Mouse (Mus musculus): ENCODE results near the gene Hspbap1. TPM values are rescaled to one million over a fixed set of nuclear protein-coding genes. Genes with fewer than 3 reads are reported as not detected.

Hspbap1 gene
- polyA plus RNA-seq, 1 experiment, result 6.2 TPM

DNA sequence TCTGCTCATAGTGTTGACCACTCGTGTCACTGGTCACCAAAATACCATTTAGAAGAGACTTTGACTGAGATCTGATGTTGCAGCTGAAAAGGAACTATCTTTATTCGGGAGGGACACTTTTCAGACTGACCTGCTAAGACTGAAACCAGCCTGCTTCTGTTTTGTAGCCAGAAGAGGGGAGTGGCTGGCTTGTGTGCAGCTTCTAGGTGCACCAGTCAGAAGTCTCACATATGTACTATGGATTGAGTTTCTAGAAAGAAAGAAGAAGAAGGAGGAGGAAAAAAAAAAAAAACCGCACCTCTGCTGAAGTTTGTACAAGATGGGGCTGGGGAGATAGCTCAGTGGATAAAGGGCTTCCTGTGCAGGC, 13.0 kb downstream of the Hspbap1 start:
- Histone ChIP-seq H3K9me3 (ENCODE audit: control insufficient read depth, low read length) (no peaks in the 10 kb centered on the region), H3K36me3 (ENCODE audit: control insufficient read depth) (peaks cover 23% of the 10 kb centered on the region), H3K4me3 (replicated peaks) (no peak overlapping the region), H3K4me1 (ENCODE audit: control insufficient read depth) (peaks cover 14% of the 10 kb centered on the region), H3K27me3 (ENCODE audit: control insufficient read depth) (no peaks in the 10 kb centered on the region)
- TF ChIP-seq TAL1 (IDR thresholded peaks at IDR 0.05; ENCODE audit: low read length), result no peak
- no peak for TF ChIP-seq GATA1 (IDR thresholded peaks at IDR 0.05; ENCODE audit: low read length)

DNA sequence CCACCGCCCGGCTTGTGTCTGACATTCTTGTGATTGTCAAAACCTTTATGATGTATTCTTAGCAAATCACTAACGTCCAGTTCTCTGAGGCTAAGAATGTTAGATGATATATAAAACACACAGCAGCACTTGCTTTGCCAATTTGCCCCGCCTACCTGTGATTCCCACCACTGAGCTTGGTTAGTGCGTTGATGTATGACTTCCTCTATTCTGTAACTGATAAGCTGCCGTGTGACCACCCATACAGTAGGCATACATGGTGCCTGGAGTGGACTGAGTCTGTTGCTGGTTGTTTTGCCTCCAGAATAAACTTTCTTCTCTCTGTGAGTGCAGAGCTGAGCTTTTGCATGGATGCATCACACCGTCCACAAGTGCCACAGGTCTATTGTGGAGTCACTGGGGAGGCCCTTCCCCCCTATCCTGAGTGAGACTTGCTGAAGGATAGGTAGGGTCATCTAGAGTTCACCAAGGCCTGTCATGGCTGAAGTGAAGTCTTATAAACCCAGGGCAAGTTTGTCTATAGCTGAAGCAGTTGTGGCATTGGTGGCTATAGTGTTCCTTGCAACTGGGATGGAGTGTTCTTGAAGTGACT, 14.1 kb downstream of the Hspbap1 start:
- no peak for TF ChIP-seq GATA1 (IDR thresholded peaks at IDR 0.05; ENCODE audit: low read length)
- TF ChIP-seq TAL1 (IDR thresholded peaks at IDR 0.05; ENCODE audit: low read length), result no peak
- H3K9me3 ChIP-seq (ENCODE audit: control insufficient read depth, low read length), result no peaks in the 10 kb centered on the region
- H3K27me3 ChIP-seq (ENCODE audit: control insufficient read depth), result no peaks in the 10 kb centered on the region
- no peak overlapping the region for H3K4me3 ChIP-seq (replicated peaks)
- H3K4me1 ChIP-seq (ENCODE audit: control insufficient read depth), result peaks cover 14% of the 10 kb centered on the region
- H3K36me3 ChIP-seq (ENCODE audit: control insufficient read depth), result peaks cover 33% of the 10 kb centered on the region

DNA sequence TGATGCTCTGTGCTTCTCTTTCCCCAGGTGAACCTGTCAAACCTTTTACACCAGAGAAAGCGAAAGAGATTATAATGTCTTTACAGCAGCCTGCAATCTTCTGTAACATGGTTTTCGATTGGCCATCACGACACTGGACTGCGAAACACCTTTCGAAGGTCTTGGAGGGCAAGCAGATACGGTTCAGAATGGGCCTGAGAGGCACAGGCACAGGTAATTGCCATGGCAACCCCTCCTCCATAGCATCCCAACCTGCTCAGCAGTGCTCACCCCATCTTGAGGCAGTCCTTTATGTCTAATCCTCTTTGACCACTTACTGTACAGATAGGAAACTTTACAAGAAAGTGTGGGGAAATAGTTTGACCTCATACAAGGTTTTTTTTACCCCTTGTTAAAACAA, 17.0 kb downstream of the Hspbap1 start:
- Histone ChIP-seq H3K36me3 (ENCODE audit: control insufficient read depth) (peaks cover 48% of the 10 kb centered on the region), H3K27me3 (ENCODE audit: control insufficient read depth) (no peaks in the 10 kb centered on the region), H3K4me1 (ENCODE audit: control insufficient read depth) (peaks cover 14% of the 10 kb centered on the region), H3K4me3 (replicated peaks) (no peak overlapping the region), H3K9me3 (ENCODE audit: control insufficient read depth, low read length) (no peaks in the 10 kb centered on the region)
- TF ChIP-seq TAL1 (IDR thresholded peaks at IDR 0.05; ENCODE audit: low read length) (no peak), GATA1 (IDR thresholded peaks at IDR 0.05; ENCODE audit: low read length) (no peak)

DNA sequence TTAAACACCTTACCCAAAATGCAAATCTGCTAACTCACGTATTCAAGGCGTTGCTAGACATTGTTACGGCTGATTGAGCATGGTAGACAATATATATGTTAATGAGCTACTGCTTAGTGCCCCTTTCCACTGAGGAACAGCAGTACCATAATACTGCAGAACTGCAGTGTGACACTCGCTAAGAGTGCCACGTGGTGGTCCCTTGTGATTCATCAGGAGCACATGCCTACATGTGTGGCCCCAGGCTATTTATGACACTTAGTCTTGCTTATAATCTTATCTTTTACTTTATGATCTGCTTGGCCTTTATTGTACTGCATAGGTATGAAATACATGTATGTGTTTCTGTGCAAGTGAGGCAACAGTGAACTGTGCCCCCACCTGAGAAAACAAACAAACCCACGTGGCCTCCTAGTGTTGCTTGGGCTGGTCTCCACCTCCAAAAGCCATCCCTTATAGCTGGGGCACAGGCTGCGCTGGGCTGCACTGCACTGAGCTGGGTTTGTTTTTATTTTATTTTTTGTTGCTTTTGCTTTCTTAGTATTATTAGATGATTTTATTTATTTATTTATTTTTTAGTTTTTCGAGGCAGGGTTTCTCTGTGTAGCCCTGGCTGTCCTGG, 17.5 kb downstream of the Hspbap1 start:
- Histone ChIP-seq H3K36me3 (ENCODE audit: control insufficient read depth) (peaks cover 46% of the 10 kb centered on the region), H3K9me3 (ENCODE audit: control insufficient read depth, low read length) (no peaks in the 10 kb centered on the region), H3K27me3 (ENCODE audit: control insufficient read depth) (no peaks in the 10 kb centered on the region), H3K4me3 (replicated peaks) (no peak overlapping the region), H3K4me1 (ENCODE audit: control insufficient read depth) (peaks cover 14% of the 10 kb centered on the region)
- TF ChIP-seq TAL1 (IDR thresholded peaks at IDR 0.05; ENCODE audit: low read length) (no peak), GATA1 (IDR thresholded peaks at IDR 0.05; ENCODE audit: low read length) (no peak)

DNA sequence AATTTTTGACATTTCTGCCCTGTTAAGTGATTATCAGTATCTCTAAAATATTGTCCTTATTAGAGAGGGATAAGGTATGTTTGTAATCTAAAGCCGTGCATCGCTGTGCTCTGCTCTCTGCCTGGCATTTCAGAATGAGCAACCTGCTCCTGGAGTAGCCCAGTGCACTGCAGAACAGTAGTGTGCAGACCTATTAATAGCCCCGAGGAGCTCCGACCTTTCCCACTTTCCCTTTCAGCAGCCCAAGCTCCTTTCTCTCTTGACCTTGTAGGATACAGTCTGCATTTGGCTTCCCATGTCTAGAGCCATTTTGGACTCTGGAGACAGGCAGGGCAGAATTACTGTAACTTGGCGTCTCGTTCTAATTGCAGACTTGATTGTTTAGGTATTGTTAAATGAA, 18.2 kb downstream of the Hspbap1 start:
- Histone ChIP-seq H3K4me3 (replicated peaks) (no peak overlapping the region), H3K36me3 (ENCODE audit: control insufficient read depth) (peaks cover 48% of the 10 kb centered on the region), H3K27me3 (ENCODE audit: control insufficient read depth) (no peaks in the 10 kb centered on the region), H3K9me3 (ENCODE audit: control insufficient read depth, low read length) (no peaks in the 10 kb centered on the region), H3K4me1 (ENCODE audit: control insufficient read depth) (peaks cover 10% of the 10 kb centered on the region)
- TF ChIP-seq GATA1 (IDR thresholded peaks at IDR 0.05; ENCODE audit: low read length) (no peak), TAL1 (IDR thresholded peaks at IDR 0.05; ENCODE audit: low read length) (no peak)

DNA sequence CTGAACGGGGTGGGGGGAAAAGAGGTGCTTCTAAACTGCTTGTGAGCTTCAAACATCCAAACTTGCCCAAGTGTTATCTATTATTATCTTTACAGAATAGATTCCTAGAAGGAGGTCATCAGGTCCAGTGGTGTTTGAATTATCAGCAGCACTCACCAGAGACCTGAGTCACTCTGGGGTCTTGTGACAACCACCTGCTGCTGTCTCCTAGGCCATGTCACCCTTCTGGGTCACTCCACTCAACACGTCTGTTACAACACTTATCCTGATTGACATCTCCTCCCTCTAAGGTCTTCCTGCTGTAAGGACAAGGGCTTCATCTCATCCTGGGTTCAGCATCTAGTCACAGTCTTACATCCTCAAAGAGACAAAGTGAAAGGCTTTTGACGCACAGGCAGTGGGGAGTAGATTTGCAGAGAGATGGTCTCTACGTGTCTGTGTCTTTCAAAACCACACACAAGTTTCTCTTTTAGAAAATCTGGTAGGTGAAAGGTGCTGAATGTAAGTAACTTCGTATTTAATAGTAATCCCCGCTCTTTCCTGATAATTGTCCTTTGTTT, 21.9 kb downstream of the Hspbap1 start:
- Histone ChIP-seq H3K36me3 (ENCODE audit: control insufficient read depth) (peaks cover 68% of the 10 kb centered on the region), H3K27me3 (ENCODE audit: control insufficient read depth) (no peaks in the 10 kb centered on the region), H3K4me1 (ENCODE audit: control insufficient read depth) (no peaks in the 10 kb centered on the region; the same call in 1 of the 2 replicates), H3K9me3 (ENCODE audit: control insufficient read depth, low read length) (0 out of 2 replicates have a peak, but pooled peaks cover 2% of the 10 kb centered on the region), H3K4me3 (replicated peaks) (no peak overlapping the region)
- no peak for TF ChIP-seq GATA1 (IDR thresholded peaks at IDR 0.05; ENCODE audit: low read length)
- TF ChIP-seq TAL1 (IDR thresholded peaks at IDR 0.05; ENCODE audit: low read length), result no peak

DNA sequence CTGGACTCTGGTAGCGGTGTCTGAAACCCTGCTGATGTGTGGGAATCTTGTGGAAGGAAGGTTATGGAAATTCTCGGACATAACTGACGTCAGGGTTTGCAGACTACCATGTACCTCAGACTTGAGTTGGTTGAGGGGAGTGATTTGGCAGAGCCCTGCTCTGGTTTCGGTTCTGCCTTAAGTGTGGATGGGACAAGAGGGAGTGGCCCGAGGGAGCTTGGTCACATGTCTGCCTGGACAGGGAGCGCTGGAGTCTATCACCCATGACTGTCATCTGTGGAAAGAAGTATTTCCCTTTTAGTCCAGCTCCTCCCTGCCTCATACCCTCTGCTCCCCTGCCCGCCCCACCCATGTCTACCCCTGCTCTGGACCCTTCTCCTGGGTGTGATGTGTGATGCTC, 32.0 kb downstream of the Hspbap1 start:
- peaks cover 15% of the 10 kb centered on the region for H3K9me3 ChIP-seq (ENCODE audit: control insufficient read depth, low read length)
- H3K4me1 ChIP-seq (ENCODE audit: control insufficient read depth), result peaks cover 59% of the 10 kb centered on the region
- no peak for TF ChIP-seq GATA1 (IDR thresholded peaks at IDR 0.05; ENCODE audit: low read length)
- no peak for TF ChIP-seq TAL1 (IDR thresholded peaks at IDR 0.05; ENCODE audit: low read length)
- no peak overlapping the region for H3K4me3 ChIP-seq (replicated peaks)
- peaks cover 77% of the 10 kb centered on the region for H3K36me3 ChIP-seq (ENCODE audit: control insufficient read depth)
- H3K27me3 ChIP-seq (ENCODE audit: control insufficient read depth), result no peaks in the 10 kb centered on the region

DNA sequence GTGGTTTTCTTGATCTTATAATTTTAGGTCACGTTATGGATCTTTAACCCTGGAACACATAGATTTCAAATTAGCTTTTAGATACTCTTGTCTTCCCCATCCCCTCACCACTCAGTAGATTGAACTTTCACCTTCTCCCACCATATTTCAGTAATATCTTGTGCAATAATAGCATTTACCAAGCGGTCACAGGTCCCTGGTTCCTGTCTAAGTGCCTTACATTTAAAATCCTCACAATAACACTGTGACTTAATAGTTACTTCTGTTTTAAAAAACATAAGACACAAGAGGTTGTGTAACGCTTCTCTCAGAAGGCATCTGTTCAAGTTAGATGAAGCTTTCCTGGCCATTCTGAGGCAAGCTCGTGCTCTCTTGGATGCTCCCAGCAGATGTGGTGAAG, 33.5 kb downstream of the Hspbap1 start:
- peaks cover 8% of the 10 kb centered on the region for H3K9me3 ChIP-seq (ENCODE audit: control insufficient read depth, low read length)
- H3K27me3 ChIP-seq (ENCODE audit: control insufficient read depth), result no peaks in the 10 kb centered on the region
- TF ChIP-seq TAL1 (IDR thresholded peaks at IDR 0.05; ENCODE audit: low read length) (no peak), GATA1 (IDR thresholded peaks at IDR 0.05; ENCODE audit: low read length) (no peak)
- peaks cover 70% of the 10 kb centered on the region for H3K4me1 ChIP-seq (ENCODE audit: control insufficient read depth)
- H3K4me3 ChIP-seq (replicated peaks), result no peak overlapping the region
- H3K36me3 ChIP-seq (ENCODE audit: control insufficient read depth), result peaks cover 67% of the 10 kb centered on the region

DNA sequence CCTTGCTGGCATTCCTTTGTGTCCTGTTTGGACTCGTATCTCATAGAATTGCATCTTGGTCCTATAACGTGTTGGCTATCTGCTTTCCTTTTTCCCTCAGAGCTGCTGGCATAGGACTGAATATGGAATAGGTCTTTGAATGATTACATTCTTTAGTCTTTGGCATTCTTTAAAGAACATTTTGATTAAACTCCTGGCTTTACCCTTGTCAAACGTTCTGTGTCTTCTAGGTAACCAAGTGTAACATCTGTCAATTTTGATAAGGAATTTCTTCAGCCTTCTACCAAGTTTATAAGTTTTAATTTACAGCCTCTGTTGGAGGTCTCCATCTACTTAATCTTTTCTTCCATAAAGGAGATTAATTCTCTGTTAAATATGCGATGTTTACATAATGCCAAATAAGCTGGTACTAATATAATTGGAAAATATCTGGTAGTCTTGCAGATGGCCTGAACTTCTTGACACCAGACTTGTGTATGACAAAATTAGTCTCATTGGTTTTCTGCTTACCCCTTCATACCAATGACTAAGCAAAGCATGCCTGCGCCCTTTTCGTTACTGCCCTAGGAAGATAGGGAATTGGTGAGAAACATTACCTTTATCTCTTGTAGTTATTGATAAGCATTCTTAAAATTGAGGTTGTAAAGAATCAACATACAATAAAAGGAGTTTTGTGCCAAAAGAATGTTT, 36.9 kb downstream of the Hspbap1 start:
- Histone ChIP-seq H3K9me3 (ENCODE audit: control insufficient read depth, low read length) (peaks cover 16% of the 10 kb centered on the region), H3K4me1 (ENCODE audit: control insufficient read depth) (peaks cover 88% of the 10 kb centered on the region), H3K4me3 (replicated peaks) (peak overlapping the region; percentile 60), H3K27me3 (ENCODE audit: control insufficient read depth) (no peaks in the 10 kb centered on the region), H3K36me3 (ENCODE audit: control insufficient read depth) (peaks cover 73% of the 10 kb centered on the region)
- TF ChIP-seq GATA1 (IDR thresholded peaks at IDR 0.05; ENCODE audit: low read length) (peak; percentile 79), TAL1 (IDR thresholded peaks at IDR 0.05; ENCODE audit: low read length) (peak; percentile 46; the same call in 2 of the 3 replicates)

All from erythroblast, embryonic 14.5 days (primary cell).